Mouse (Mus musculus) kidney, adult 2 months (tissue): ENCODE data around the gene Itga3.

ENCODE experiments used
- CTCF ChIP-seq: fragments of 200-500 bp; conservative IDR thresholded peaks from 2 replicates; pipeline ENCODE4 v1.5.1; 2011; ENCODE audit warnings: low read depth, mild to moderate bottlenecking, control low read depth, low read length, moderate library complexity, mixed read lengths; ENCODE audit not compliant: insufficient read depth, insufficient read length
- POLR2A ChIP-seq: fragments of 200-500 bp; IDR thresholded peaks from one replicate; pipeline ENCODE4 v1.6.1; 2011; ENCODE audit warnings: low read depth, low read length, control low read depth

DNA sequence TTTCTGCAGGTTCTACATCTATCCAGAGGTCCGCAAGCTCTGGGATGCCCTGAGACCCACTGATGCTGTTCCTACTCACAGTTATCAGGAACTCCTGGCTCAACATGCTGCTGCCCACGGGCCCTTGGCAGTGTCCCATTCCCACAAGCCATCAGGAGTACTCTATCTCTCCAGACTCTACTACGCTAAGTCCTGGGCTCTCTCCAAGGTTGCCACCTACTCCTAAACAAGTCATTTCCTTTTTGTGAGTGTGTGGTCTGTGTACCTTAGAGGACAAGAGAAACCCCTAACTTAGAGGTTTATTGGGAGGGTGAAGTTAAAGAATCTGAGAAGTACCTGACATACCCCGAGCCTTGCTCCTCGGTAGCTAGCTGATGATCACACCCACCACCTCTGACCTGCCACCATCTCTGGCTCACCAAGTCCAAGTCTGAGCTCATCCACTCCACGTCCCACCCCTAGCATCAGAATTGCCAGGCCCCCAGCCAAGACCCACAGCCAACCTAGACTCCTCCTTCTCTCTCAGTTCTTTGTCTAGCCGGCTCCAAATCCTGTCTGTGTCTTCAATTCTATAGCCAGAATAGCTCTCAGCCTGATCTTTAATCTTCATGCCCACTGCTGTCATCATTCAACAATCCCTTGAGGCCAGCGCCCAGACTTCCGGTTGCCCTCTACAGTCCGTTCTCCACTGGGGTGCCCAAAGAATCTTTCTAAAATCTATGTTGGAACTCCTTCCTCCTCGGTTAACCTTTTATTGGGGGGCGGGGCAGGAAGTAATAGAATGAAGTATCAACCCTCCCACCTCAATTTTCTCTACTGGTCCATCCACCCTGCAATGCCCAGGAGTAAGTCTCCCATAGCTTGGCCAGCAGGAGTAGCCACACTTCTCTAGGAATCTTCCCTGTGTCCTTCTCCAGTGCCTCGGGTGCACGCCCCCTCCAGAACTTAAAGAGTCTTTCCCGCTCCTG is 67.7 kb downstream of the Itga3 start:
- no peak for TF ChIP-seq POLR2A
- TF ChIP-seq CTCF: no peak
